Mouse (Mus musculus) forebrain, embryonic 16.5 days (tissue): Measurements from ENCODE around the gene Tpra1. TPM values are rescaled to one million over a fixed set of nuclear protein-coding genes. Genes with fewer than 3 reads are reported as not detected.
A peak's percentile ranks its signal among the peaks of the same experiment; 100 is the strongest.

Experiments used
- ATAC-seq: fragments of 200-750 bp; cut with Nextera tagmentation; 2 replicates; pipeline ENCODE4 v1.8.0; 2017; ENCODE audit warnings: mild to moderate bottlenecking, moderate library complexity
- H3K27ac ChIP-seq: fragments of 300-500 bp; sonication (generic); 2 replicates; pipeline ENCODE4 v1.5.1; 2014; ENCODE audit warnings: low read length, control low read depth
- H3K27me3 ChIP-seq: fragments of 300-500 bp; sonication (generic); replicated peaks from 2 replicates; pipeline ENCODE4 v1.6.1; 2014; ENCODE audit warnings: low read length; ENCODE audit not compliant: control insufficient read depth, insufficient read depth
- H3K36me3 ChIP-seq: fragments of 300-500 bp; sonication (generic); 2 replicates; pipeline ENCODE4 v1.6.1; 2014; ENCODE audit not compliant: control insufficient read depth, insufficient read depth
- H3K4me1 ChIP-seq: fragments of 300-500 bp; sonication (generic); replicated peaks from 2 replicates; pipeline ENCODE4 v1.6.1; 2014; ENCODE audit warnings: low read length; ENCODE audit not compliant: control insufficient read depth, insufficient read depth
- H3K4me2 ChIP-seq: fragments of 300-500 bp; sonication (generic); 2 replicates; pipeline ENCODE4 v1.6.1; 2014; ENCODE audit warnings: mild to moderate bottlenecking, low read length, control low read depth
- H3K4me3 ChIP-seq: fragments of 300-500 bp; sonication (generic); replicated peaks from 2 replicates; pipeline ENCODE4 v1.5.1; 2014; ENCODE audit warnings: mild to moderate bottlenecking, low read length, control low read depth
- H3K9ac ChIP-seq: fragments of 300-500 bp; sonication (generic); replicated peaks from 2 replicates; pipeline ENCODE4 v1.6.1; 2014; ENCODE audit warnings: low read depth, low read length, control low read depth
- H3K9me3 ChIP-seq: fragments of 300-500 bp; sonication (generic); 2 replicates; pipeline ENCODE4 v1.6.1; 2016; ENCODE audit warnings: low read length; ENCODE audit not compliant: control insufficient read depth
- WGBS: fragments of 180-500 bp; shearing (Covaris S2); extraction: QIAGEN DNeasy Blood & Tissue Kit; methylation state at CpG from one replicate; pipeline ENCODE4 v1.1.7; 2014; 5-methylcytosine and 5-hydroxymethylcytosine counted together
- polyA plus RNA-seq: library from polyadenylated mRNA; unstranded; fragments of >200 nt; fragmentation: Nextera tagmentation; extraction: Ambion mirVana; gene quantifications from 2 replicates; pipeline ENCODE4 v1.2.1, GENCODE M21; 2015

Gene Tpra1
- polyA plus RNA-seq, 1 experiment from 2014 or later = 70.0 TPM

- Histone ChIP-seq H3K9ac (no peak overlapping the region), H3K36me3 (no peaks in the 10 kb centered on the region), H3K4me3 (no peak overlapping the region), H3K27ac (no peak overlapping the region), H3K9me3 (no peaks in the 10 kb centered on the region), H3K4me1 (peaks cover 22% of the 10 kb centered on the region), H3K27me3 (no peaks in the 10 kb centered on the region; the same call in 1 of the 2 replicates), H3K4me2 (no peak overlapping the region)
- ATAC-seq = no peak
- WGBS = 52% methylated on average over 5 of the region's 5 CpGs
These were observed 26.5 kb downstream of the Tpra1 start for GRCm38 (mm10) chr6:88928576-88928975.

- Histone ChIP-seq H3K4me1 (peaks cover 18% of the 10 kb centered on the region), H3K27me3 (peaks cover 3% of the 10 kb centered on the region; the same call in 1 of the 2 replicates), H3K4me3 (no peak overlapping the region), H3K9ac (no peak overlapping the region), H3K9me3 (no peaks in the 10 kb centered on the region), H3K36me3 (no peaks in the 10 kb centered on the region), H3K27ac (no peak overlapping the region), H3K4me2 (no peak overlapping the region)
- 28% methylated on average over 6 of the region's 6 CpGs for WGBS
- ATAC-seq = no peak
These were observed 27.4 kb downstream of the Tpra1 start for GRCm38 (mm10) chr6:88929451-88929850.

GRCm38 (mm10) chr6:88930049-88930448, 28.0 kb downstream of the Tpra1 start:
- Histone ChIP-seq H3K27me3 (peaks cover 3% of the 10 kb centered on the region; the same call in 1 of the 2 replicates), H3K27ac (no peak overlapping the region), H3K4me1 (peaks cover 16% of the 10 kb centered on the region), H3K4me2 (no peak overlapping the region), H3K9me3 (no peaks in the 10 kb centered on the region), H3K36me3 (no peaks in the 10 kb centered on the region), H3K4me3 (no peak overlapping the region), H3K9ac (no peak overlapping the region)
- no peak for ATAC-seq
- 45% methylated on average over 7 of the region's 7 CpGs for WGBS

- WGBS = 83% methylated on average over 2 of the region's 2 CpGs
- H3K4me3 ChIP-seq = no peak overlapping the region
- H3K9ac ChIP-seq = no peak overlapping the region
- peaks cover 4% of the 10 kb centered on the region for H3K4me1 ChIP-seq
- no peak overlapping the region for H3K27ac ChIP-seq
- H3K36me3 ChIP-seq = no peaks in the 10 kb centered on the region
- ATAC-seq = no peak
- H3K27me3 ChIP-seq = peaks cover 8% of the 10 kb centered on the region
- H3K4me2 ChIP-seq = no peak overlapping the region
- H3K9me3 ChIP-seq = no peaks in the 10 kb centered on the region
These were observed 29.4 kb downstream of the Tpra1 start for GRCm38 (mm10) chr6:88931449-88931848.

- peaks cover 20% of the 10 kb centered on the region for H3K4me1 ChIP-seq
- WGBS = 38% methylated on average over 4 of the region's 4 CpGs
These were observed 32.1 kb downstream of the Tpra1 start for GRCm38 (mm10) chr6:88934132-88934531.

GRCm38 (mm10) chr6:88934816-88935215, 32.8 kb downstream of the Tpra1 start:
- H3K27me3 ChIP-seq = peaks cover 9% of the 10 kb centered on the region
- H3K9me3 ChIP-seq = no peaks in the 10 kb centered on the region
- no peak overlapping the region for H3K4me2 ChIP-seq
- no peak overlapping the region for H3K9ac ChIP-seq
- 22% methylated on average over 4 of the region's 4 CpGs for WGBS
- ATAC-seq = no peak
- H3K4me3 ChIP-seq = no peak overlapping the region
- H3K36me3 ChIP-seq = no peaks in the 10 kb centered on the region
- H3K27ac ChIP-seq = no peak overlapping the region
- H3K4me1 ChIP-seq = peaks cover 26% of the 10 kb centered on the region

More at GRCm38 (mm10) chr6:88934132-88934531, 32.1 kb downstream of the Tpra1 start:
- Histone ChIP-seq H3K9me3 (no peaks in the 10 kb centered on the region), H3K27ac (no peak overlapping the region), H3K36me3 (no peaks in the 10 kb centered on the region), H3K4me2 (no peak overlapping the region), H3K4me3 (no peak overlapping the region), H3K9ac (no peak overlapping the region), H3K27me3 (peaks cover 9% of the 10 kb centered on the region)
- no peak for ATAC-seq

GRCm38 (mm10) chr6:88935735-88936276, 33.8 kb downstream of the Tpra1 start:
- ATAC-seq = no peak
- no peak overlapping the region for H3K4me2 ChIP-seq
- no peaks in the 10 kb centered on the region for H3K36me3 ChIP-seq
- H3K9me3 ChIP-seq = no peaks in the 10 kb centered on the region
- H3K27me3 ChIP-seq = peaks cover 9% of the 10 kb centered on the region
- H3K9ac ChIP-seq = 0 out of 2 replicates have a peak overlapping the region, but pooled peaks have one; percentile 9
- peaks cover 36% of the 10 kb centered on the region for H3K4me1 ChIP-seq
- no peak overlapping the region for H3K4me3 ChIP-seq
- H3K27ac ChIP-seq = no peak overlapping the region
- 5% methylated on average over 4 of the region's 4 CpGs for WGBS

GRCm38 (mm10) chr6:88936342-88937213, 34.5 kb downstream of the Tpra1 start:
- Histone ChIP-seq H3K27ac (no peak overlapping the region), H3K4me2 (no peak overlapping the region), H3K4me1 (peaks cover 44% of the 10 kb centered on the region), H3K36me3 (no peaks in the 10 kb centered on the region), H3K9me3 (no peaks in the 10 kb centered on the region), H3K27me3 (peaks cover 9% of the 10 kb centered on the region), H3K4me3 (no peak overlapping the region), H3K9ac (peak overlapping the region; percentile 20; the same call in 1 of the 2 replicates)
- ATAC-seq = no peak
- 64% methylated on average over 13 of the region's 13 CpGs for WGBS

- 41% methylated on average over 4 of the region's 4 CpGs for WGBS
- no peak overlapping the region for H3K27ac ChIP-seq
- H3K9ac ChIP-seq = no peak overlapping the region
- no peak overlapping the region for H3K4me2 ChIP-seq
- H3K4me3 ChIP-seq = no peak overlapping the region
- peaks cover 48% of the 10 kb centered on the region for H3K4me1 ChIP-seq
- ATAC-seq = no peak
- H3K9me3 ChIP-seq = no peaks in the 10 kb centered on the region
- no peaks in the 10 kb centered on the region for H3K36me3 ChIP-seq
- peaks cover 9% of the 10 kb centered on the region for H3K27me3 ChIP-seq
These were observed 35.1 kb downstream of the Tpra1 start for GRCm38 (mm10) chr6:88937214-88937549.
